Mouse (Mus musculus) kidney, adult 2 months (tissue): ENCODE results near the gene Ikbke.

ENCODE experiments used
- CTCF ChIP-seq: fragments of 200-500 bp; conservative IDR thresholded peaks from 2 replicates; pipeline ENCODE4 v1.5.1; 2011; ENCODE audit warnings: low read depth, mild to moderate bottlenecking, control low read depth, low read length, moderate library complexity, mixed read lengths; ENCODE audit not compliant: insufficient read depth, insufficient read length
- POLR2A ChIP-seq: fragments of 200-500 bp; IDR thresholded peaks from one replicate; pipeline ENCODE4 v1.6.1; 2011; ENCODE audit warnings: low read depth, low read length, control low read depth

- no peak for TF ChIP-seq CTCF
- TF ChIP-seq POLR2A: no peak
These were observed 47.8 kb upstream of the Ikbke start for GRCm38 (mm10) chr1:131327167-131327566.
